Mouse (Mus musculus) 3134 (cell line): ENCODE data around the gene Pde3a.

Experiments used
- DNase-seq: peaks from one replicate; pipeline ENCODE4 v3.0.0-alpha.2; 2011; ENCODE audit warnings: low spot score; ENCODE audit not compliant: insufficient read length; ENCODE audit errors: extremely low read depth

Gene Pde3a

DNA sequence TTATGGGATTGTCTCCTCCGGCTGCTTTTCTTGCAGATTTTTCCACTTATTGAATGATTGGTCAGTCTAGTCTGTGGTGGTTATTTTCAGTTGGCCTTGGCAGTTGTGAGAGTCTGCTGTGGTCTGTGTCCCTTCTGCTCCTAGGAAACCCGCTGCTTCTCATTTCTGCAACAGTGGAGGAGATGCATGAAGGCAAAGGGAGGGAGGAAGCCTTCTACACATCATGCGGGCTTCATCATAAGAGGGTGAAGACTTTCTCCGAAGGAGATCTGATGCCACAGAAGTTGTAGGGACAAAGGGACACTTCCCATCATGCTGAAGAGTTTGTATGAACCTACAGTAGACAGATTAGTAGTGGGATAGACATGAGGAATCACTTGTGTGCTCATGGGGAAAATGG, 16.2 kb downstream of the Pde3a start:
- DNase-seq: no peak

DNA sequence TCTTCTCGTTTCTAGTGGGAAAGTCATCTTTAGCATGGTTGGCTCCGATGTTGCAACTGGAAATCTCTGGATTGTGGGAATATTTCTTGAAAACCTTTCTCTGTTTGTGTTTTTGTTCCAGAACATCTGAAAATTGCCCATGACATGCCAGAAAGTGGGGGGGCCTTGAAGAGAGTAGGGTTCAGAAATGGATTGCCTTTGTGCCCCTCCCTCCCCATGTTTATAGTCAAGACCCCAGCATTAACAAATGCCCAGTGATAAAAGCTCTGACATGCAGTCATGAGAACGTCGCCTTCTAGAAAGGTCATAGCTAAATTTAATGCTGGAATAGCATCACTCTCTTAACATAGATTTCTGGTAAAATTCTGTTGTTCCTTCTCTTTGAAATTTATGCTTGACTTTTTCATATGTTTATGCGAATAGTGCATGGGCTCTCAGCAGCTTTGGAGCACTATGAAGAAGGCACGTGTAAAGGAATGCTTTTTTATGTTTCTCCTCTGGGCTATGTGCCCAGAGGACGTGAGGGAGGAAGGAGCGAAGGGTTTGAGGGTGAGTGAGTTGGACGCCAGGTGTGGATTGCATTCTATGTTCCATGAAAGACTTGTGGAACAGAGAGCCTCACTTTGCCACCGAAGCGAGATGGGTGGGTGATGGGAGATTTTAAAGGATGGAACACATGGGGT, 19.0 kb downstream of the Pde3a start:
- no peak for DNase-seq

DNA sequence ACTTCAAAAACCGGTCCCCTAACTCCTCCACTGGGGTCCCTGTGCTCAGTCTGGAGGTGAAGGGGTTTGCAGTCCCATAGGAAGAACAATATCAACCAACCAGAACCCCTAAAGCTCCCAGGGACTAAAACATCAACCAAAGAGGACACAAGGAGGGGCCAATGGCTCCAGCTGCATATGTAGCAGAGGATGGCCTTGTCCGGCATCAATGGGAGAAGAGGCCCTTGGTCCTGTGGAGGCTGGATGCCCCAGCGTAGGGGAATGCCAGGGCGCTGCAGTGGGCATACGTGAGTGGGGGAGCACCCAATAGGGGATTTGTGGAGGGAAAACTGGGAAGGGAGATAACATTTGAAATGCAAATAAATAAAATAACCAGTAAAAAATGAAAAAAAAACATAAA, 19.8 kb downstream of the Pde3a start:
- no peak for DNase-seq

DNA sequence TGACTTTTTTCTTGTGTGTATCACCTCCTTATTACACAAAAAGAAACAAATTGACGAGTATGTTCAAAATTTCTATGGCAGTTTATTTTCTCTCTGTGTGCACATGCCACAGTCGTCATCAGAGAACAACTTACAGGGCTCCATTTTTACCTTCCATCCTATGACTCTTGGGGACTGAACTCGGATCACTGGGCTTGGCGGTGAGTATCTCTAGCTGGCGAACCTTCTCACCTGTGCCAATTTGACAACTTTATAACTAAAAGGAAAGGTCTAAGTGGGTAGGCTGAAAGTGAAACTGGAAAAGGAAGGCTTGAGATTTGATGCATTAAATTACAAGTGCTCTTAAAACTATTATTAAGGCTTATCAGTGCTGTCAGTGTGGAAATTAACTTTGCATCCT, 22.1 kb downstream of the Pde3a start:
- DNase-seq: no peak

DNA sequence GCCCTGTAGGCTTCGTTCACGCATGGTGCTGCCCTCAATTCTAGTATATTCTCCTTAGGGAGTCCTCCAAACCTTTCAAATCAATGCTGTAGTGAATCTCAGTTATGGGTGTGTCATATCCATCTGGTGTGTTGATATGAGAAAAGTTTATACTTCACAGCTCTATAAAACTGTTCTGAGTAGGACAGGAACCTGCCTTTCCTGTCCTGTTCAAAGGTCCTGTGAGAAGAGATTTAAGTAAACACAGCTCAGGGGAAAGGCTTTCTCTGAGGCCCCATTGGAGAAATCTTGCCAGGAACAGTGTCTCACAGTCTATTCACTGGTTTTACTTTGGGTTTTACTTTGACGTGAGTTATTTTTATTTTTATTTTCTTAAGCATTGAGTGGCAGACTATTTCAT, 22.5 kb downstream of the Pde3a start:
- DNase-seq: no peak

DNA sequence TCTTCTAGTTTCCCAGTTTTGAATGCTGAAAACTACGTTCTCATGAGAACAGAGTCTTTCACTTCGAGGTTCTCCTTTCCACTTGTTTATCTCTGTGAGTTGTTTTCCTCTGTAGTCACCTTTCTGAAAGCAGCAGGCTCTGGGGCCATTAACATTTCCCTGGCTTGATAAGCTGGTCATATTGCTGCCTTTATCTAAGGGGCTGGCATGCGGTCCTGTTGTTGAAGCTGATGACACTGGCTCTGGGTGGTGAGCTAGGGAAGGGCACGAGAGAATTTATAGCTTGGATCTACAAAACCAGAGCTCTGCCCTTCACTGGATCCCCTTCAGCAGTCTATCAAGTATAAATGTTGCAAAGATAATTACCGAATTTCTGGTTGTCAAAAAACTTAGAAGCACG, 24.6 kb downstream of the Pde3a start:
- DNase-seq: no peak

DNA sequence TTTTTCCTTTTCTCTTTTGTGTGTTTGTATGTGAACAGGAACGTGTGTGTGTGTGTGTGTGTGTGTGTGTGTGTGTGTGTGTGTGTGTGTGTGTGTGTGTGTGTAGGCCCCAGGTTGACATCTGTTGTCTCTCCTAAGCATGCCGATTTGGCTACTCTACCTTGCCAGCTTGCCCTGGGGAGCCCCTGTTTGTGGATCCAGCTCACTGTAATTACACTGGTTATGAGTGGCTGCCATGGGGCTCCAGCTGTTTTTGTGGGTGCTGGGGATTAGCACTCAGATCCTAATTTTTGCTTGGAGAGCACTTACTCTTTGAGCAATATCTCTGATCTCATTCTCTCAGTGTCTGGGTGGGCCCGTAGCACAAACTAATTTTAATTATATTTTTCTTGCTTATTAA, 32.6 kb downstream of the Pde3a start:
- DNase-seq: no peak

DNA sequence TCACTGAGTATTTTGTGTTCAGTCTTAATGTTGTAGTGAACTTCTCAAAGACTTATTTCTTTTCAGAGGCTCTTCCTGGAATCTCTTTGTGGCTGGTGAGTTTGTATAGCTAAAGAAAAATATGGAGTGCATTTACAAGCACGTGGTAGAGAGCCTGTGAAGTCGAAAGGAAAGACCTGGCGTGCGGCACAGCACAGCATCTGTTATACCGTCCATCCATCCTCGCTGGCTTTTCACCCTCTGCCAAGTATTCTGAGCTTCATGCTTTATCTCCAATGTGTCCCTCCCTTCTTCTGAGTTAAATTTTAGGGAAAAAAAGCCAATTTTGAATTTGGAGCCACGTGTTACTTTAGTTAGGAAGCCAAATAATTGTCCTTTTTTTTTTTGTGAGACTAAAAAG, 33.7 kb downstream of the Pde3a start:
- DNase-seq: no peak

DNA sequence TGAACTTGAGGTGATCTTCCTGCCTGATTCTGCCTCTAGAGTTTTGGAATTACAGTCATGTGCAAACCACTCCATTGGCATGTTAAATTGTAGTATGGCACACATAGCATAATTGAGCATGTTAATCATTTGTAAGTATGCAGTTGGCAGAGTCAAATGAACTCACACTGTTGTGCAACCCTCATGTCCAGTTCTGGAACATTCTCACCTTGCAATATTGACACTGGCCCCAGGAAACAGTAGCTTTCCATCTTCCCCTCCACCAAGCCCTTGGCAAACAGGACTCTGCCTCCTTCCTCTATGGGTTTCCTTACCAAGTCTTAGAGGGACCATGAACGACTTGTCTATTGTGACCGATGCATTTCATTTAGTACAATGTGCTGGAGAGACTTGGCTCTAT, 42.1 kb downstream of the Pde3a start:
- no peak for DNase-seq

DNA sequence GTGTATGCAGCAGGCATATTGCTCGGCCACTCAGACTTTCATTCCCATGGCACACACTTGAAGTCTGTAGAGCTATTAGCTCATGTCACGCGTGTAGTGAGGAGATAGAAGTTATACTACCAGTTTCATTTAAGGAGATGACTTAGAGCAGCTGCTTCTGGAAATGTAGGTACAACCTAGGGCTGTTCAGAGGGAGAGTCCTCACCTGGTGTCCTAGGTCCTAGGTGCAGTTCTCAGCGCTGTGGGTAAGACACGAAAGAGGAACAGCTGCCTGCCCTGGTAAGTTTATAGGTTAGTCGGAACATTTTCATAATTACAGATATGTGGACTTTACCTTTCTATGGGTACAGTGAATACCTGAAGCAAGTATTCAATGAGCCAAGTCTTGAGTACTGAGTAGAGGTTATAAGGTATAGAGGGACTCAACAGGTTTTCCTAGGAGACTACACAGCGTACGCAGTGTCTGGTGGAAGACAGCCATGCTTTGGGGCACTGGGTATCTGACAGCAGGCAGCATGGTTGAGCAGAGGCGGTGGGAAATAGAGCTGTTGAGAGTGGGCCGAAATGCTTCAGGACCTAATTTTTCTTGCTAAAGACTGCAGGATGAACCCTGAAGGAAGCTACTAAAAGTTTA, 43.9 kb downstream of the Pde3a start:
- DNase-seq: no peak

DNA sequence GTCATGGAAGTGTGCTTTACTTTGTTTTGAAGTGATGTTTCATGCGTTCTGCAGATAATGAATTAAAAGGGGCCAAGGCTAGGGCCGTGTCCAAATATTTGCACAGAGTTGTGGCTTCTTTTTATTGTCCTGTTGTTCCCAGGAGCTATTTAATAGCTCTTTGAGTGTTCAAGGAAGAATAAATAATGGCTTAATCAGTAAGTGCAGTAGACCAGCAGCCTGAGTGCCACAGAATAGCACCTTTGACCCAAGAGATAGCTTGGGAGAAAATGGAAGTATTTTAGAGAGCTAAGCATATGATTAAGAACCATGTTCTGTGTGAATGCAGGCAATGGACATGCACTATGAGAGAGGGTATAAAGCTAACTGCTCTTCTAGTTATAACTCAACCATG, 44.4 kb downstream of the Pde3a start:
- DNase-seq: no peak

DNA sequence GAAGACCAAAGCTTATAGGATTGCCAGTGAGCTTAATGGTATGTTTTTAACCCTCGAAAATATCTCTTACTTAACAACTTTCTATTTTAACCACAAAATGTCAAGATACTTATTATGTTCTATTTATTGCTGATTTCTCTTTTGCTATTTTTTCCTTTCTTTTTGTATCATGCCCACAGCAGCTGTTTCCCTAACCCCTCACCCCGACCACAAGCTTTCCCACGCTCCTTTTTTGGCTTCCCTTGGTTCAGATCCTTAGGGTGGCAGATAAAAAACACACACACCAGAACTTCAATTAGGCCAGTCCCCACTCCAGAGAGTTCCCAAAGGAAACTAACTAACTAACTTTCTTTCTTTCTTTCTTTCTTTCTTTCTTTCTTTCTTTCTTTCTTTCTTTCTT, 46.2 kb downstream of the Pde3a start:
- no peak for DNase-seq

DNA sequence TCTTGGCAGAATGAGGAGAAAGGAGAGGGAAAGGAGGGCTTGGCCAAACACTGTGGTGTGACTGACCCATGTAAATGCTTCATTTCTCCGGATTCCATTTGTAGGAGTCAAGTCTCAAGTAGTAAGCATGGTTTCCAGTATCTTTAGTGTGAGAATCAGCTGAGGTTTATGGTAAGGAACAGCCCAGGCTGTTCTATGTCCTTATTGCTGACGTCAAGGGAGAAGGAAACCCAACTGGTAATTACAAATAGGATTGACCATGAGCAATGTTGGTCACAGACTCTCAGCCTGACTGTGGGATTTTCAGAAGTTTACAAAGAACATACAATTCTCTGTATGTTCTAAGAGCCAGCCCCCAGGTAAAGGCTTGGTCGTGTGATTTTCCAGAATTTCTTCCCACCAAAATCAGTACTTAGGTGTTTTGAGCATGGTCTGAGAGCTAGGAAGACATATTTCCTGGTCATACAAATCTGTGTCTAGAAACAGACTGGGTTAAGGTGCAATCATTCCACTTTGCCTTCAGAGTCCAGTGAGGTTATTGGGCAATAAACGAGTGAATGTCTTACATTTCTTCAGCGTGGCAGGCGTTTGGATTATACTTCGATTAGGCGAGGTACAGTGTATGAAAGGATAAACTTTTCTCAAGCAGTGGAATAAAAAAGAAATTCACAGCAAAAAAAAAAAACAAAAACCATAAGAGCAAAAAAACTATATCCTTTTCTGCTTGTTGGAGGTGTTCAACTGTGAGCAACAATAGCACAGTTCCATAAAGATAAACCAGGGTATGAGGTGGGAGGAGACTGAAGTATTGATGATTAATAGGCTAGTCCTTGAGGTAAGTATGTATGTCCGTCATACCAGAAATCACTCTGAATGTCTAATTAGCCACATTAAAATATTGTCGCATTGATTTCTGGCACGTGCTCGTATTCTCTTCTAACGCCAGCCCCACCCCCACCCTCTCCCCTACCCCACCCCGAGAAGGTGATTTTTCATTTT, 53.0 kb downstream of the Pde3a start:
- no peak for DNase-seq

DNA sequence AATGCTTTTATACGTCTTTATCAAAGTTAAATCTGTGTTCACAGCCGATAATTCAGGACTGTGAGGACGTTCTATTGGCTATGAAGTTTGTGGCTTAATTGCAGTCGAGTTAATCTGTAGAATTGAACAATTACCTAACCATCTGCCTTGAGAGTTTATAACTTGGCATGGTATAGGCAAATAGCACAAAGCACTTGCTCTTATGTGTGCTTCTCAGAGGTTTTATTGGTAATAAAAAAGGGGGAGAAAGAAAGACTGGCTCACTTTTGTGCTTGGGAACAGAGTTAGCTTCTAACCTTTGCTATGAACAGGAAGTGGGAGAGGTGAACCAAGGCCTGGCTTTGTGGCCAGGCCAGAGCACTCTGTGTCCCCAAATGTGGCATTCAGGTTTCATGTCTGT, 53.8 kb downstream of the Pde3a start:
- no peak for DNase-seq

DNA sequence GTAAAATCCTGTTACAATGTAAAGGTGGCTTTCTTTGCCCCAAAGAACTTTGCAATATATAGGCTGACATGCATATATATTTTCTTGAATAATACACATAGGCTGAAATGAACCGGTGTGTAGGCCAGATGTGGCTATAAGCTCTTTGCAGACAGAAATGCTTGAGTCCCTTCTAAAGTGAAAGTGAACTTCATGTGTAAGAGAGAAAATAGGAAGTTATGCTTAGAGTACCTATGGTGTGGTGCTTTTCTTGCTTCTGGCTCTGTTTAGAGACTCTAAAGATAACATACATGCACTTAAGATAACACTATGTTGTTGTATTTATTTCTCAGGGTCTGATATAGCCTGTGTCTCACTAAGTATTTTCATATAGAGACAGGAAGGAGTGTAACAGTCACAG, 58.3 kb downstream of the Pde3a start:
- no peak for DNase-seq

DNA sequence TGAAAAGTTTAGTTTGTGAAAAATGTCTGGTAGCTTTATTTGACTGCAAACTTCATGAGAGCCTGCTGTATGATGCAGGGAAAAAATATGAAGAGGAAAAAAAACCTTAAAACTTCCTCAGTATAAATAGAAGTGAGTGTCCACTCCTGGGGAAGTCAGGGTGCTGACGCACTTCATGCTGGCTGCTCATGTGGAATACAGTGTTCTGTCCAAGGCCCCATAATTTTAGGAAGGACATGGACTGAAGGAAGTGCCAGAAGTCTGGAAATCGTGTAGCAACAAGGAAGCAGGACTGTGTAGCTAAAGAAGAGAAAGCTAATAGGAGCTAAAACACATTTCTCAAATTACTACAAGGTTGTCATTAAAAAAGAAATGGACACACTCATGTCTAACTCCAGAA, 59.4 kb downstream of the Pde3a start:
- no peak for DNase-seq

DNA sequence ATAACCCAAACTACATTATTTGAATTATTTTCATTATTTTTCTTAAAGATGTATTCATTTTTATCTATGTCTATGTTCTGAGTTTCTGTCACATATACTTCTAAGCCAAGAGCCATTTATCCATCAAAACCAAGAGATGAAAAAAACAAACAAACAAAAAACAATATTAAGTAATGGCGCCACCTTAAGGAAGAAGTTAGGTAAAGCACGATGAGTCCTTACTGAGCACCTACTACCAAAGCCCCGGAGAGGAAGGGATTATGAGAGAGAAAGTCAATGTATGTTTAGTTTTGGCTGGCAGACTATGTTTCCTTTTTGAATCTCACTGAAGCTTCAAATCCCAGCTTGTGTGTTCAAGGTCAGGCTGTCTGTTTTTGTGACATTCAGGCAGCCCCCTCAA, 60.8 kb downstream of the Pde3a start:
- DNase-seq: no peak

DNA sequence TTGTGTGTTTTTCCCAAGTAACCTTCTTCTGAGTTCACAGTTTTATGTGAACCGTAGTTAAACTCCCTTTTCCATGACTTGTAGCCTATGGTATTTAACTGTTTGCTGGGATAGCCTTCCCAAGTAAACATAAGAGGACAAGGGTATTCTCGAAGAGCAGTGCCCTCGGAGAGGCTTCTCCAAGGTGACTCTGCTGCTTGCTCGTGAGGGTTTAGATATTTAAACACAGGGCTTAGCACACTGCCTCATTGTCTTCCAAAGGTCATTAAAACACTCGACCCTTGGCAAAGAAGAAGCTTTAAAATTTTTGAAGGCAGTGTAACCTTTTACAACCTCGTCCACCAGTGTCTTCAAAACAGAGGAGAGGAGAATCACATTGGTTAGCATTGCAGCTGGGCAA, 61.3 kb downstream of the Pde3a start:
- DNase-seq: no peak

DNA sequence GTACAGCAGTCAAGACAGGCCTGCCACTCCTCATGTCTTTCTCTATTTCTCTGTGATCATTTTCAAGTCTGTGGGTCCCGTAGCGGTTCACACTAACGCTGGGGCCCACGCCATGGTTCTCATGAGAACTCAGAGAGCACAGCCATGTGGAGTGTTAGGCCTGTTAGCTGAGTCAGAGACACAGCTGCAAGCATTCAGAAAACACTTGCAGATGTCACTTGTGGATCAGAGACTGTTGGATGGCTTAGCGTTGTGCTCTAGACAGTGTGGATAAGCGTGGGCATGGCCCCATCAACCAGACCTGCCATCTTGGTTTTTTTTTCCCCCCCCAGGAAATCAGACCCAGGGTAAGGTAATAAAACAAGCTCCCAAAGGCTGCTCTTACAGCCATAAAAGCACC, 62.5 kb downstream of the Pde3a start:
- no peak for DNase-seq

DNA sequence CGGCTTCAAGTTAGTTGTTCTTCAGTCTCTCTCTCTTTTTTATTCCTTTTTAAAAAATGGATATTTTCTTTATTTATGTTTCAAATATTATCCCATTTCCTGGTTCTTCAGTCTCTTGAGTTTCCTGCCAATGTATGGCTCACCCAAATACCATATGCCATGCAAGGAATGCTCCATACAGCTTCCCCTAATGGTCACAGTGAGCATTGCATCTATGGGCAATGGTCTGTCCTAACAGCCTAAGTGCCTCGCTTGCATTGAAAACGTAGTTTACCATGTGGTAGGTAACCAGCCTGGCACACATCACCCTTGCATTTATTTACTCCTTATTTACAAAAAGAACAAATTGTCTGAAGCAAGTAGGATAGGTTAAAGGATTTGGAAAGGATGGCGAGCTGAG, 64.0 kb downstream of the Pde3a start:
- DNase-seq: no peak

DNA sequence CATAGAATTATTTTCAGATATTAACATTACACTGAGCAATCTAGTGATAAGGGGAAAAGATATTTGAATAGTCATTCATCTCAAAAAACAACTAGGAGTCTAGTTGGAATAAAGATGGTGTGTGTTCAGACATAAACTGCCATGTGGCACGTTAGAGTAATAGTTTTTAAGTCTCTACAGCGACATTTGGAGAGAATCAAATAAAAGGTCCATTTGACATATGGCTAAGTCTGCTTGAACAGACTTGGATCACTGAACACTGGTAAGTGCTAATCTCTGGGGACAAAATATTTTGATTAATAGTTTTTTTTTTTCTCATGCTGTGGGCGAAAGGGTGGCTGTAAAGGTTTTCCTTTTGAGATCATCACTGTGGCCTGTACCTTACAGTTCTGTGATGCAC, 69.4 kb downstream of the Pde3a start:
- DNase-seq: no peak

DNA sequence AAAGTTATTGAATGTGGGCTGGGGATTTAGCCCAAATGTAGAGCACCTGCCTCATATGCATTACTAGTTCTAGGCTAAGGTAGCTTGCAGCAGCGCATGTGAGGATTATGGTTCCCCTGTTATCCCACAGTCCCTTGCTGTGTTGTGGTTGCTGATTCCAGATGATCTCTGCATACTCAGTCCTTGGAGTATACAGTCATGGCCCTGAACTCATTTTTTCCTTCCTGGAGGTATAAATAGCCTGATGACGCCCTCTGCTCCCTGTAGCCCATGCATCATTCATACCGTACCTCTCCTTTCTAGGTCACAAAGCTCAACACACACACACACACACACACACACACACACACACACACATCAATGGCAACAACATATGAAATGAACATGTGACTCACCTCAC, 72.2 kb downstream of the Pde3a start:
- no peak for DNase-seq
